In the genomic region with DNA sequence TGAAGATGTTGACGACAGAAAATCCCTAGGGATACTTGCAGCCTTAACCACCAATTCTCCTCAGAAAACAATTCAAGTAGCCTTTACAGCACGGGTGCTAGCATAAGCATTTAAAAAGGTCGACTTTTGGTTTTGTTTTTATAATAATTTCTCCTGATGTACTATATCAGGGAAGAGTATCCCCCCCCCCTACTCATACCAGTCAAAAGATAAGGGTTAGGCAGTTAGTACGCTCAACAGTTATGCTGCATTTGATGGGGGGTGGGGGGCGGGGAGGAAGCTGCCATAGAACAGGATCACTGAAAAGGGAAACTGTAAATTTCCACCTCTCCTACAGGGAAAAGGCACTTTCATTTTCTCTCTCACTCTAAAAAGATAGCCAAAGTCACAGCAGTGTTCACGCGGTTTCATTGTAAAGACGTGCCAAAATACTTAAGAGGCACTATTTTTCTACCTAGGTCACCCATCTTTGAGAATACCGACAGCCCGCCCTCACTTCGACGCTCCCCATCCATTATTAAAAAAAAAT, we compare ENCODE assay signal across 8 mouse cellular contexts. TPM values are rescaled to one million over a fixed set of nuclear protein-coding genes. Genes with fewer than 3 reads are reported as not detected.
DNase-seq lines count a peak whose midpoint lies in the region; ATAC-seq and TF ChIP-seq lines count a peak whose summit lies in the region.

No protein-coding gene starts in this region.

- 0 out of 2 replicates have a peak, but pooled peaks cover 3% of the 10 kb centered on the region for H3K36me3 ChIP-seq in embryonic facial prominence, embryonic 10.5 days (replicated peaks)
- no peaks in the 10 kb centered on the region for H3K36me3 ChIP-seq in intestine, embryonic 16.5 days (ENCODE audit: control insufficient read depth, insufficient read depth, low read length)
- no peaks in the 10 kb centered on the region; the same call in 1 of the 2 replicates for H3K36me3 ChIP-seq in neural tube, embryonic 14.5 days (ENCODE audit: control insufficient read depth, insufficient read depth, low read length)

- DNase-seq in left cerebral cortex, adult 2 months (ENCODE audit: extremely low spot score in 1 of 2, low spot score in 2 of 2), result no peak
- DNase-seq in left cerebral cortex, postnatal 4 days, result no peak
- no peak for DNase-seq in embryonic facial prominence, embryonic 10.5 days (ENCODE audit: low spot score)
- DNase-seq in c-Kit-positive CD71-positive TER-119-positive erythroid progenitor cells, embryonic 14.5 days (ENCODE audit: low spot score), result no peak
- DNase-seq in ovary, postnatal 10 days (ENCODE audit: low spot score), result no peak
- DNase-seq in cerebellum, postnatal 25 days, result no peak

- H3K27ac ChIP-seq in left cerebral cortex, adult 2 months, result peak overlapping the region; percentile 100
- peak overlapping the region; percentile 85; the same call in 1 of the 2 replicates for H3K27ac ChIP-seq in embryonic facial prominence, embryonic 10.5 days (replicated peaks)
- H3K27ac ChIP-seq in intestine, embryonic 16.5 days (ENCODE audit: low read length), result peak overlapping the region; percentile 80; the same call in 1 of the 2 replicates
- peak overlapping the region; percentile 91 for H3K27ac ChIP-seq in neural tube, embryonic 14.5 days (ENCODE audit: low read depth, low read length)

- H3K9ac ChIP-seq in intestine, embryonic 16.5 days (ENCODE audit: low read depth, low read length), result peak overlapping the region; percentile 86
- peak overlapping the region; percentile 92 for H3K9ac ChIP-seq in neural tube, embryonic 14.5 days (replicated peaks; ENCODE audit: low read depth, low read length)

- peak overlapping the region; percentile 96 for H3K4me2 ChIP-seq in intestine, embryonic 16.5 days (ENCODE audit: low read depth, low read length)
- H3K4me2 ChIP-seq in neural tube, embryonic 14.5 days (ENCODE audit: low read depth, low read length), result peak overlapping the region; percentile 69

- H3K4me3 ChIP-seq in left cerebral cortex, adult 2 months, result peak overlapping the region; percentile 99
- H3K4me3 ChIP-seq in embryonic facial prominence, embryonic 10.5 days, result peak overlapping the region; percentile 89
- peak overlapping the region; percentile 83 for H3K4me3 ChIP-seq in intestine, embryonic 16.5 days (ENCODE audit: low read length)
- H3K4me3 ChIP-seq in neural tube, embryonic 14.5 days (ENCODE audit: low read depth, low read length), result peak overlapping the region; percentile 86

- no peak for ATAC-seq in intestine, embryonic 16.5 days
- ATAC-seq in neural tube, embryonic 14.5 days (ENCODE audit: low read depth), result no peak

- TF ChIP-seq CTCF in left cerebral cortex, adult 2 months (IDR thresholded peaks at IDR 0.05), result no peak

- no peaks in the 10 kb centered on the region for H3K9me3 ChIP-seq in embryonic facial prominence, embryonic 10.5 days
- H3K9me3 ChIP-seq in intestine, embryonic 16.5 days (ENCODE audit: control insufficient read depth, low read length), result no peaks in the 10 kb centered on the region
- H3K9me3 ChIP-seq in neural tube, embryonic 14.5 days (ENCODE audit: control insufficient read depth, low read length), result no peaks in the 10 kb centered on the region

- peaks cover 18% of the 10 kb centered on the region for H3K4me1 ChIP-seq in embryonic facial prominence, embryonic 10.5 days
- H3K4me1 ChIP-seq in intestine, embryonic 16.5 days (ENCODE audit: control insufficient read depth, insufficient read depth, low read length), result peaks cover 9% of the 10 kb centered on the region; the same call in 1 of the 2 replicates
- H3K4me1 ChIP-seq in neural tube, embryonic 14.5 days (ENCODE audit: control insufficient read depth, insufficient read depth, low read length), result peaks cover 6% of the 10 kb centered on the region; the same call in 1 of the 2 replicates

- H3K27me3 ChIP-seq in embryonic facial prominence, embryonic 10.5 days (replicated peaks; ENCODE audit: low read depth, poor library complexity, severe bottlenecking), result peaks cover 19% of the 10 kb centered on the region; the same call in 1 of the 2 replicates
- no peaks in the 10 kb centered on the region for H3K27me3 ChIP-seq in intestine, embryonic 16.5 days (replicated peaks; ENCODE audit: control insufficient read depth, insufficient read depth, low read length)
- H3K27me3 ChIP-seq in neural tube, embryonic 14.5 days (ENCODE audit: control insufficient read depth, insufficient read depth, low read length), result no peaks in the 10 kb centered on the region

- 8% methylated on average over 12 of the region's 12 CpGs for WGBS in embryonic facial prominence, embryonic 10.5 days
- WGBS in intestine, embryonic 16.5 days, result 7% methylated on average over 12 of the region's 12 CpGs
- WGBS in neural tube, embryonic 14.5 days, result 3% methylated on average over 12 of the region's 12 CpGs

- intact Hi-C loops in left cerebral cortex, adult 2 months (cut with DNase I), result loop anchor here (2.0 kb wide), 1 partner anchor 29 kb away; no protein-coding TSS in a partner anchor
- intact Hi-C loops in left cerebral cortex, postnatal 4 days (cut with DNase I), result loop anchor here (5.0 kb wide), 1 partner anchor 133 kb away; the partner anchor contains the start of gene Cdk9

RNA-seq across cellular contexts. Expression of gene Stxbp1, which starts 1.4 kb away (rescaled TPM):
- 100 to 1,000 TPM; 947 to 984 TPM for total RNA-seq in left cerebral cortex, adult 2 months (2021)
- total RNA-seq in left cerebral cortex, postnatal 4 days (2021), result 100 to 1,000 TPM; 557 to 578 TPM
- 24.4 and 25.1 TPM in 2 replicates for polyA plus RNA-seq in embryonic facial prominence, embryonic 10.5 days (2016; fragmentation: Nextera tagmentation; extraction: Ambion mirVana)
- polyA plus RNA-seq in intestine, embryonic 16.5 days (2015; fragmentation: Nextera tagmentation; extraction: Ambion mirVana), result 18.1 TPM in 2 replicates
- 290 and 312 TPM in 2 replicates for polyA plus RNA-seq in neural tube, embryonic 14.5 days (2014; fragmentation: Nextera tagmentation; extraction: Ambion mirVana)

RNA-seq across cellular contexts. Expression of gene Fam129b, which starts 30.3 kb away (rescaled TPM):
- total RNA-seq in left cerebral cortex, adult 2 months (2021), result 10 to 100 TPM; 24.4 to 31.4 TPM
- total RNA-seq in left cerebral cortex, postnatal 4 days (2021), result 10 to 100 TPM; 55.1 to 63.3 TPM
- 43.9 and 46.4 TPM in 2 replicates for polyA plus RNA-seq in embryonic facial prominence, embryonic 10.5 days (2016; fragmentation: Nextera tagmentation; extraction: Ambion mirVana)
- 35.4 and 37.8 TPM in 2 replicates for polyA plus RNA-seq in intestine, embryonic 16.5 days (2015; fragmentation: Nextera tagmentation; extraction: Ambion mirVana)
- 11.8 and 18.3 TPM in 2 replicates for polyA plus RNA-seq in neural tube, embryonic 14.5 days (2014; fragmentation: Nextera tagmentation; extraction: Ambion mirVana)

Comparison
In these comparisons a context has a peak if more than half of its experiments do, and no peak if none do; other contexts are left out.
1. RNA of gene Stxbp1, which starts 1.4 kb away (polyA plus RNA-seq): 290 to 312 TPM in neural tube, embryonic 14.5 days; 24.4 to 25.1 TPM in embryonic facial prominence, embryonic 10.5 days and 18.1 TPM in intestine, embryonic 16.5 days; every median in the first group is over 10 times any median in the second.
2. Peak in every context shown above with its lines, with median percentiles within 50 percentile points of each other: H3K27ac ChIP-seq and H3K4me3 ChIP-seq.